Mouse (Mus musculus) spleen, postnatal 36 days (tissue): ENCODE data around the gene Zfp710.
"Not testable (repeated sequence)": the region's sequence is repeated elsewhere in the genome, so short reads cannot be mapped to it uniquely, and the experiment has no call there.

Source experiments
- DNase-seq, 2 experiments: peaks; one replicate each; pipeline ENCODE4 v3.0.0; 2022; ENCODE audit warnings: low spot score in 2 of 2, mixed read lengths in 1 of 2

Zfp710 gene

DNA sequence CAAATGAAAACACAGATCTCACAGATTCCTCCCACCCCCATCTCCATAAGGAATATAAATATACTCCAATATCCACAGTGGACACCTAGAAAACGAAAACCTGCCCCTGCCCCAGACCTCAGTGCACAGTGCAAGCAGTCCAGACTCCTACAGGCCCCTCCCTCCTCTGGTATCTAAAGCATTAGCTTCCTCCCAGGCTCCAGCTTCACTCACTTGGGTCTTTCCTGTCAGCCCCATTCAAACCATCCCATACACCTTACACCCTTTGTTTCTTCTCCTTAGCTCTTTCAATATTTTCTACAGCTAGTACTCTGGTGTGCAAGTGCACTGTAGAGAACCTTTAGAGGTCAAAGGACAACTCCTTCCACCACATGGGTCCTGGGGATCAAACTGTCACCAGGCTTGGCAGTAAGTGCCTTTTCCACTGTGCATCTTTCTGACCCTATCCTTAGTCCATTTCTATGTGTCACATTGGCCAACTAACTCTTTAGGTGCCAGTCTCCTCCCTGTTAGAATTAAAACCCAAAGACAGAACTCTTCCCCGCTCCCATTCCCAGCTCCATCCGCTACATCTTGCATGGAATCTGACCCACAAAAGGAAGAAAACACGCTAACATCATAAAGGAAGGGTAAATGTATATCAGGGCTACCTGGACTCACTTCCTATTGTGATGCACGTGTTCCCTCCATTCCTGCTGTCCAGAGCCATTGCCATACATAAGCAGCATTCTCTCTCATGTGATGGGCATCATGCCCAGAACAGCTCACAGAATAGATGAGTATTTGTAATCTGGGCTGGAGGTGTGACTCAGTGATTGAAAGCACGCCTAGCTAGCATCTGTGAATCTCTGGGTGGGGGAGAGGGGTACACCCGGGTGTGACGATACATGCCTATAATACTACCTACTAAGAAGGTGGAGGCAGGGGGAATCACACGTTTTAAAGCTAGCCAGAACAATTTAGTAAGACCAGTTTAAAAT is 86.7 kb downstream of the Zfp710 start:
- DNase-seq, result no peak

GRCm38 (mm10) chr7:80113989-80114388 is 89.4 kb downstream of the Zfp710 start:
- no peak for DNase-seq

DNA sequence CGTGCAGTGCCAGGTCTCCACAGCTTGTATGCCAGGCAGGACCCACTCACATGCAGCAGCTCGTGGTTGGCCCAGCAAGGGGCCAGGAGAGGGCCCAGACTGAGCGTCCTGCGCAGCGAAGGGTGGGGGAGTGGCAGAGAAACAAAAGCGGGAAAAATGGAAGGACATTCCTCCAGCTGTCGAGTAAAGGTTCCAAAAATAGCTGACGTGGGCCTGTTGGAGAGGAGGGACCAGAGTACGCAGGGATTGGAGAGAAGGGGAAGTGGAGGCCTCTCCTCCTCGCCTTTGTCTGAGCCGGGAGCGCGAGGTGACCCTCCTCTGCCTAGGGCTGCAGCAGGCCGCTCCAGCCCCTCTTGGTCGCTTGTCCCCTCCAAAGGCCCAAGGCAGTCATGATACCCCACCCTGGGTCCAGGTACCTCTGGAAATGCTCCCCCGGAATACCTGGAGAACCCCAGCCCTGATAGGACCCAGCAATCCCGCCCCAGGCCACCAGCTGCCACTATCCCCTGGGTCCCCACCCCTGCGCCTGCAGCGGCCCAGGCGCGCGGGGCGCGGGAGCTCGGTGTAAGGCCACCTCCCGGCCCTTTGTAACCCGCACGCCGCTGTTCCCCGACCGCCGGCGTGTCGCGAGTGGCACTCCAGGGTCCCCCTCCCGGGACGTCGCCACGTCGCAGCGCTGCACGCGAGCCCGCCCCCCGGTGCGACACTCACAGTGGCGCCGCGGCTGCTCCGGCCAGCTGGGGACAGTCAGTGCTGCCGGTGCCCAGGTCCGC is 90.0 kb downstream of the Zfp710 start:
- DNase-seq, result peak; percentile 18 to 60

DNA sequence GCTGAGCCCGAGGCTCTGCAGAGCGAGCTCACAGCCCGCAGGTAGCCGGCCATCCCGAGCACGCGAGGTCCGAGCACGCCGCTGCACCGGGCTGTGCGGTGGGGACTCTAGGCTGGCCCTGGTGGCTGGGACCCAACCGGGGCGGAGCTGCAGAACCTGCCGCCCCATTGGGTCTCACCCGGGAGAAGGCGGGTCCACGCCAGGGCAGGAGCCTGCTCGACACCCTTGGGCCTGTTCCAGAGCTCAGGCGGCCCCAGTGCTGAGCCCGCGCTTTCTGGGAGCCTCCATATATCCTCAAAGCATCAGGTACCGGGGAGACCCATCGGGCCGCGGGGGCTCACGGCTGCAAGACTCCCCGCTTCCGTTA is 90.6 kb downstream of the Zfp710 start, which contains the start of gene Idh2:
Gene Idh2 (minus strand): TSS at position 169 of the 367 bp plus-strand sequence.
- peak; percentile 88 to 90 for DNase-seq

- no peak for DNase-seq
Observed at GRCm38 (mm10) chr7:80116158-80116557, 91.5 kb downstream of the Zfp710 start.

DNA sequence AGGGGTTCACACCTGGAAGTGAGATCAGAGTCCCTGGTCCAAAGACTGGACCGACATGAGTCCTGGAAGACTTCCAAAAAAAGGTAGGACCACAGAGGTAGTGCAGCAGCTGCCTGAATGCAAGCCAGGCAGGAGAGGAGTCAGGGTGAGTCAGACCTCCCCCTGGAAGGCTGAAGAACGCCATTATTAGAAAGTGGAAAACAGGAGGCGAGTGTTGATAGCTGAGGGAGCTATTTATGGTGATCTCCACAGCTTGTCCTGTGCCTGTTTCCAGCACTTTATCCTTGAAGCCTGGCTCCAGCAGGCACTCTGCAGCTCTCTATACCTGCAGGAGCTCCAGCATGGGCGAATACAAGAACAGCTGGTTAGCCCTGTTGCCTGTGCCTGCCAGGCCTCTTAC is 94.6 kb downstream of the Zfp710 start:
- no peak for DNase-seq

GRCm38 (mm10) chr7:80121083-80121482 is 96.5 kb downstream of the Zfp710 start:
- no peak for DNase-seq

GRCm38 (mm10) chr7:80123115-80123514 is 98.5 kb downstream of the Zfp710 start:
- peak; percentile 52 to 54 for DNase-seq

DNA sequence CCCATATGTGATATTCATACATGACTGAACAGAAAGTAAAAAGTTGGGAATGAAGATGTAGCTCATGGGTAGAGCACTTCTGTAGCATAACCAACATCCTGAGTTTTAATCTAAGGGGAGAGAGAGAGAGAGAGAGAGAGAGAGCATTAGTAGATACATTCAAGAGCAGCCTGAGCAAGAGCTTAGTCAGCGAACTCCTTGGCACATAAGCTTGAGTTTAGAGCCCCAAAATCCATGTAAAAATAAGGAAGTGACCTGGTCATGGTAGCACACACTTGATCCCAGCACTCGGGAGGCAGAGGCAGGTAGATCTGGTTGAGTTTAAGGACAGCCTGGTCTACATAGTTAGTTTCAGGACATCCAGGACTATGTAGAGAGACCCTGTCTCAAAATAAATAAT is 99.1 kb downstream of the Zfp710 start:
- no peak for DNase-seq

GRCm38 (mm10) chr7:80129278-80129677 is 104.7 kb downstream of the Zfp710 start:
- no peak for DNase-seq

DNA sequence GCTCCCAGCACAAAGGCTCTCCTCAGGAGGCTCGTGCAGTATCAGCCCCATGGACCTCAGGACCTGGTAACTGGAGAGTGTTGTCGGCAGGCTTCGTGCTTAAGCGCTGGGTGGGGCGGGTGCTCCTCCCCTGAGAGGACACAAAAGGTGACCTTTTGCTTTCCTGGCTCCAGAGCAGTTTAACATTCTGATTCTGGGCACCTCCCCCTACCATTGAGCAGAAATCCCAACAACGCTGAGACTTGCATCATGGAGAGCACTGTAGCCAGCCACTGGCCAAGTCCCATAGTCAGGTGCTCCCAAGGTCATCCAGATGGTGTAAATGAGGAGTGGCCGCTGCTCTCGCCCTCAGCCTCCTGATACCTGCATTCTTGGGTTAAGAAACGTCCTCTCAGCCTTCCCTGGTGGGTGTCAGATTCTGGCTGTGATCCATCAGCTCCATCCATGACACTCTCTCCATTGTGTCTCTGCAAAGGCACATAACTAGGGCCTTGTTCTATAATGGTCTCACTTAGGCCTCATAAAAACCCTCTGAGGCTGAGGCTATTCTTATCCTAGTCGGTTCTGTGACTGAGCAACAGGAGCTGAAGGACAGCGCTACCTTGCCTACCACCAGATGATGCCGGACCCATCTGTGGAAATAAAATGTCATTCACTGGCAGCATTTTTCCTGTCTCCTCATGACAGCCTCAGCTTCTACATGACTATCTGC is 105.9 kb downstream of the Zfp710 start:
- DNase-seq, result no peak

DNA sequence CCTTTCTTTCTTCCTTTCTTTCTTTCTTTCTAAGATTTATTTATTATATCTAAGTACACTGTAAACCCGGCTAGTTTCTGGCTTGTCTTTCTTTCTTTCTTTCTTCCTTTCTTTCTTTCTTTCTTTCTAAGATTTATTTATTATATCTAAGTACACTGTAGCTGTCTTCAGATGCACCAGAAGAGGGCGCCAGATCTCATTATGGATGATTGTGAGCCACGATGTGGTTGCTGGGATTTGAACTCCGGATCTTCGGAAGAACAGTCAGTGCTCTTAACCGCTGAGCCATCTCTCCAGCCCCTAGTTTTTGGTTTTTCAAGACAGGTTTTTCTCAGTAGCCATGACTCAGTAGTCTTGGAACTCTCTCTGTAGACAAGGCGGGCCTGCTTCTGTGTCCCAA is 106.7 kb downstream of the Zfp710 start:
- DNase-seq, result not testable (repeated sequence)

GRCm38 (mm10) chr7:80132541-80132940 is 107.9 kb downstream of the Zfp710 start:
- DNase-seq, result peak; percentile 71 to 73

DNA sequence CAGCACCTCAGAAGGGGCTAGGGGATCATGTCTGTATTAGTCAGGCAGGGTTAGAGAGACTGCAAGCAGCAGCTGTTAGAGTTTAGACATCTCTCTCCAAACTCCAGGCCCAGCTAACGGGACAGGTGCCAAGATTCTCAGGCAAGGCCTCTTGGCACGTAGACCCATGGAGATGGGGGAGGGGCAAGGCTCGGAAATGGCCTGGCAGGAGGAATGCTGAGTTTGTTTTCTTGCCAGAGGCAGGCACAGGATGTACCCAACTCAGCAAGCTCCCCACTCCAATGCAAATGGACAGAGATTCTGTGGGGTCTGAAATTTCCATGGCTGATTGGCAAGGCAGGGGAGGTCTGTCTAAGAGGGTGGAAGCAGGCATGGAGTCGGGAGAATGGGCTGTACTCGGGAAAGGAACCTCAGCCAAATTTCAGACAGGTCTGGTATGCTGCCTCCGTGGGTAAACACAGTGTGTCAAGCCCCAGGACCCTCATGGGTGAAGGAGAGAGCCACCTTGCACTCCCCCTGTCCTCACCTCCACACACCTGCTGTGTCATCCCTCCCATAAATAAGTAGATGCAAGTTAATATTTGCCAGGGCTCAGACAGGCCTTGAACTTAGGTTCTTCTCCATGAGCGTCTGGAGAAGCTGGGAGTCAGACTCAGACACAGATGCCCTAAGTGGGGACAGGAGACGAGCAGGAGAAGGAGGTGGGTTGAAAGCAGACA is 110.0 kb downstream of the Zfp710 start:
- DNase-seq, result peak in 1 of 2 experiments; percentile 33

GRCm38 (mm10) chr7:80135173-80135532 is 110.5 kb downstream of the Zfp710 start:
- no peak for DNase-seq

GRCm38 (mm10) chr7:80138375-80138774 is 113.8 kb downstream of the Zfp710 start:
- no peak for DNase-seq

- peak; percentile 80 for DNase-seq
Observed at GRCm38 (mm10) chr7:80140815-80141214, 116.2 kb downstream of the Zfp710 start.
